11 mouse cellular contexts compared by ENCODE assay signal in genomic region chr6:47904917-47905695, GRCm38 (mm10). TPM values are rescaled to one million over a fixed set of nuclear protein-coding genes. Genes with fewer than 3 reads are reported as not detected.
DNase-seq lines count a peak whose midpoint lies in the region; ATAC-seq lines count a peak whose summit lies in the region.
"Had no signal": no experiment of that assay in that cellular context is flagged by ENCODE, and none has a peak within 500 bp of the region (broad histone marks: within the 10 kb centered on the region; RNA-seq: fewer than 3 reads in every experiment).

No protein-coding gene starts in this region.

- peaks cover 80% of the 10 kb centered on the region for H3K36me3 ChIP-seq in lung, embryonic 15.5 days
- peaks cover 80% of the 10 kb centered on the region for H3K36me3 ChIP-seq in embryonic facial prominence, embryonic 10.5 days (replicated peaks)
- peaks cover 86% of the 10 kb centered on the region for H3K36me3 ChIP-seq in midbrain, embryonic 10.5 days

- ATAC-seq in lung, embryonic 15.5 days (ENCODE audit: borderline replicate concordance, extremely low read depth, low FRiP score, low TSS enrichment), result peak; percentile 19; the same call in 1 of the 2 replicates
- ATAC-seq in activated CD4-positive, CD25-positive, alpha-beta regulatory T cell, adult 4 months, result no peak

- H3K9ac ChIP-seq in lung, embryonic 15.5 days, result no peak overlapping the region
- H3K9ac ChIP-seq: liver, embryonic 15.5 days had no signal

- H3K4me3 ChIP-seq in lung, embryonic 15.5 days, result no peak overlapping the region
- peak overlapping the region; percentile 31; the same call in 1 of the 2 replicates for H3K4me3 ChIP-seq in embryonic facial prominence, embryonic 10.5 days
- peak overlapping the region; percentile 29; the same call in 1 of the 2 replicates for H3K4me3 ChIP-seq in midbrain, embryonic 10.5 days
- H3K4me3 ChIP-seq: liver, embryonic 15.5 days had no signal

- no peak overlapping the region for H3K4me2 ChIP-seq in lung, embryonic 15.5 days
- H3K4me2 ChIP-seq: liver, embryonic 15.5 days had no signal

- H3K4me1 ChIP-seq in lung, embryonic 15.5 days, result no peaks in the 10 kb centered on the region
- peaks cover 8% of the 10 kb centered on the region; the same call in 1 of the 2 replicates for H3K4me1 ChIP-seq in embryonic facial prominence, embryonic 10.5 days
- peaks cover 7% of the 10 kb centered on the region for H3K4me1 ChIP-seq in midbrain, embryonic 10.5 days
- H3K4me1 ChIP-seq: liver, embryonic 15.5 days had no signal

- WGBS in lung, embryonic 15.5 days, result 73% methylated on average over 44 of the region's 44 CpGs
- WGBS in embryonic facial prominence, embryonic 10.5 days, result 50% methylated on average over 44 of the region's 44 CpGs
- 46% methylated on average over 44 of the region's 44 CpGs for WGBS in midbrain, embryonic 10.5 days

- DNase-seq in lung, postnatal 14 days, result no peak
- DNase-seq in embryonic facial prominence, embryonic 10.5 days (ENCODE audit: low spot score), result peak; percentile 35
- no peak for DNase-seq in midbrain, embryonic 10.5 days (ENCODE audit: low spot score)
- DNase-seq in adipocyte (ENCODE audit: low spot score), result no peak
- no peak for DNase-seq in kidney, postnatal 25 days
- DNase-seq: kidney, postnatal 14 days; thymus, adult 18-20 months had no signal

- no peak overlapping the region for H3K27ac ChIP-seq in lung, embryonic 15.5 days
- H3K27ac ChIP-seq in embryonic facial prominence, embryonic 10.5 days (replicated peaks), result no peak overlapping the region
- no peak overlapping the region for H3K27ac ChIP-seq in midbrain, embryonic 10.5 days (replicated peaks)
- H3K27ac ChIP-seq: liver, embryonic 15.5 days had no signal

- H3K27me3 ChIP-seq in lung, embryonic 15.5 days, result no peaks in the 10 kb centered on the region
- peaks cover 36% of the 10 kb centered on the region for H3K27me3 ChIP-seq in embryonic facial prominence, embryonic 10.5 days (replicated peaks; ENCODE audit: low read depth, poor library complexity, severe bottlenecking)
- peaks cover 43% of the 10 kb centered on the region for H3K27me3 ChIP-seq in midbrain, embryonic 10.5 days (ENCODE audit: low read depth, poor library complexity, severe bottlenecking)
- H3K27me3 ChIP-seq: CH12.LX; liver, embryonic 15.5 days had no signal

- H3K9me3 ChIP-seq in lung, embryonic 15.5 days, result 0 out of 2 replicates have a peak, but pooled peaks cover 3% of the 10 kb centered on the region
- H3K9me3 ChIP-seq in embryonic facial prominence, embryonic 10.5 days, result peaks cover 7% of the 10 kb centered on the region; the same call in 1 of the 2 replicates
- H3K9me3 ChIP-seq in midbrain, embryonic 10.5 days (replicated peaks), result no peaks in the 10 kb centered on the region; the same call in 1 of the 2 replicates

RNA-seq across cellular contexts. Expression of gene Zfp212, which starts 15.2 kb away (rescaled TPM):
- polyA plus RNA-seq in lung, embryonic 15.5 days (2015; fragmentation: Nextera tagmentation; extraction: Ambion mirVana), result 18.0 and 18.6 TPM in 2 replicates
- 21.6 and 23.6 TPM in 2 replicates for polyA plus RNA-seq in embryonic facial prominence, embryonic 10.5 days (2016; fragmentation: Nextera tagmentation; extraction: Ambion mirVana)
- polyA plus RNA-seq in midbrain, embryonic 10.5 days (2016; fragmentation: Nextera tagmentation; extraction: Ambion mirVana), result 21.6 and 22.6 TPM in 2 replicates
- polyA plus RNA-seq in activated CD4-positive, CD25-positive, alpha-beta regulatory T cell, adult 4 months (2017; shearing (Covaris generic)), result 10 to 100 TPM; 14.6 to 15.2 TPM

RNA-seq across cellular contexts. Expression of gene Zfp282, which starts 28.1 kb away (rescaled TPM):
- 16.6 and 17.9 TPM in 2 replicates for polyA plus RNA-seq in lung, embryonic 15.5 days (2015; fragmentation: Nextera tagmentation; extraction: Ambion mirVana)
- polyA plus RNA-seq in embryonic facial prominence, embryonic 10.5 days (2016; fragmentation: Nextera tagmentation; extraction: Ambion mirVana), result 17.9 and 18.5 TPM in 2 replicates
- polyA plus RNA-seq in midbrain, embryonic 10.5 days (2016; fragmentation: Nextera tagmentation; extraction: Ambion mirVana), result 16.3 and 19.4 TPM in 2 replicates
- polyA plus RNA-seq in activated CD4-positive, CD25-positive, alpha-beta regulatory T cell, adult 4 months (2017; shearing (Covaris generic)), result 1 to 10 TPM; 2.8 TPM

RNA-seq across cellular contexts. Expression of gene Zfp956, which starts 48.1 kb away (rescaled TPM):
- polyA plus RNA-seq in lung, embryonic 15.5 days (2015; fragmentation: Nextera tagmentation; extraction: Ambion mirVana), result 7.0 and 8.8 TPM in 2 replicates
- 7.5 and 9.2 TPM in 2 replicates for polyA plus RNA-seq in embryonic facial prominence, embryonic 10.5 days (2016; fragmentation: Nextera tagmentation; extraction: Ambion mirVana)
- polyA plus RNA-seq in midbrain, embryonic 10.5 days (2016; fragmentation: Nextera tagmentation; extraction: Ambion mirVana), result 6.8 and 7.5 TPM in 2 replicates
- 10 to 100 TPM; 12.5 to 15.6 TPM for polyA plus RNA-seq in activated CD4-positive, CD25-positive, alpha-beta regulatory T cell, adult 4 months (2017; shearing (Covaris generic))
